Mouse (Mus musculus): Measurements from ENCODE around the gene Tns2.
"Not testable (repeated sequence)": the region's sequence is repeated elsewhere in the genome, so short reads cannot be mapped to it uniquely, and the experiment has no call there.

DNA sequence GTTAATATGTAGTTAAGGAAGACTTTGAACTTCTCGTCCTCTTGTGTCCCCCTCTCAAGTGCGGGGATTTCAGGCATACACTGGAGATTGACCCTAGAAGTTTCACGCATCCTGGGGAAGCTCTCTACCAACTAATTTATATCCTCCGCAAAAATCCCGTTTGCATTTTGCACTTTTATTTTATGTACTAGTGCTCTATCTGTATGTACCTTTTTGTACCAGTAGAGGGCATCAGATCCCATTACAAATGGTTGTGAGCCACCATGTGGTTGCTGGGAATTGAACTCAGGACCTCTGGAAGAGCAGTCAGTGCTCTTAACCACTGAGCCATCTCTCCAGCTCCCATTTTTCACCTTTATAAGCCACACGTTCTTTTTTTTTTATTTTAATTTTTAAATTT lies 54.8 kb downstream of the Tns2 start:
- peak; percentile 38 for TF ChIP-seq CTCF (IDR thresholded peaks at IDR 0.05; ENCODE audit: low read depth)
- not testable (repeated sequence) for TF ChIP-seq EP300 (optimal IDR thresholded peaks at IDR 0.05)
